Mouse (Mus musculus): ENCODE data around the gene Ccdc30. TPM values are rescaled to one million over a fixed set of nuclear protein-coding genes. Genes with fewer than 3 reads are reported as not detected.
"Not testable (repeated sequence)": the region's sequence is repeated elsewhere in the genome, so short reads cannot be mapped to it uniquely, and the experiment has no call there.

Gene Ccdc30
- polyA plus RNA-seq, 1 experiment from 2014 or later, result 22.1 TPM

GRCm38 (mm10) chr4:119305418-119305817, 109.9 kb downstream of the Ccdc30 start:
- DNase-seq (ENCODE audit: low spot score), result no peak

GRCm38 (mm10) chr4:119303291-119303690, 112.0 kb downstream of the Ccdc30 start:
- no peak for DNase-seq (ENCODE audit: low spot score)

DNA sequence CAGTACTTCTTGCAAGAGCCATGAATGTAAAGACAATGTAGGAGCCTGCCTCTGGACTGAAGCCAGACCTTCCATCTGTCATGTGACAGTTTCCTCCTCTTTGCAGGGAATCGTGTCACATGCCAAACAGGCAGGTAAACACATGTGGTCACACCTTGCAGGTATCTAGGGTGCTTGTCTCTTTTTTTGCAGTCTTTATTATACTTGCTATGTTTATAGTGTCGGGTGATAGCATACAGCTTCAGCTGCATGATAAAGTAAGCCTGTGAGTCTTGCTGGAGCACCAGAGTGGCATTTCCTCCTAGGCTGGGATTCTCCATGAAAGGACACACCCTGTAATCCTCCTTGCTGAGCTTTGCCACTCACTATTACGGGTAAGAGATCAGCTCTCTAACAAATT, 113.5 kb downstream of the Ccdc30 start:
- no peak for DNase-seq (ENCODE audit: low spot score)

DNA sequence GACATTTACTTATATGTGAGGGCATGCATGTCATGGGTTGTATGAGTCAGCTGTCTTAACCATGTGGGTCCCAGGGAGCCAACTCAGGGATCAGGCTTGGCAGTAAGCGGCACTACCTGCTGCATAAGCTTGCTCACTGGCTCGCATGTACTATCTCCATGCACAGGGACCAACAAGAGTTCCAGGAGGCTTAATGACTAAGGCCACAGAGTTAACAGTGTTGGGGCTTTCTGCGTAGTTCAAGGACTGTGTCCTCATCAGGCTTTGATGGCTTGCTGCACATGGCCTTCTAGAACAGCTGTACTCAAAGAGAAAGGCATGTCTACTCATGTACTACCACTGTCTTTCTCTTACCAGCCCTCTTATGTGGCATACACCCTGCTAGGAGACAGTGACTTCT, 114.6 kb downstream of the Ccdc30 start:
- no peak for DNase-seq (ENCODE audit: low spot score)

- no peak for DNase-seq (ENCODE audit: low spot score)
Measured at GRCm38 (mm10) chr4:119297361-119297760, 118.0 kb downstream of the Ccdc30 start.

GRCm38 (mm10) chr4:119295134-119295453, 120.2 kb downstream of the Ccdc30 start:
- DNase-seq (ENCODE audit: low spot score), result no peak

GRCm38 (mm10) chr4:119294415-119295133, 120.7 kb downstream of the Ccdc30 start, which contains the start of gene Ybx1:
Gene Ybx1 (minus strand): TSS chr4:119294604.
- peak; percentile 98 for DNase-seq (ENCODE audit: low spot score)

- peak; percentile 41 for DNase-seq (ENCODE audit: low spot score)
Measured at GRCm38 (mm10) chr4:119293574-119294258, 121.6 kb downstream of the Ccdc30 start.

GRCm38 (mm10) chr4:119292771-119293573, 122.3 kb downstream of the Ccdc30 start:
- DNase-seq (ENCODE audit: low spot score), result peak; percentile 56

DNA sequence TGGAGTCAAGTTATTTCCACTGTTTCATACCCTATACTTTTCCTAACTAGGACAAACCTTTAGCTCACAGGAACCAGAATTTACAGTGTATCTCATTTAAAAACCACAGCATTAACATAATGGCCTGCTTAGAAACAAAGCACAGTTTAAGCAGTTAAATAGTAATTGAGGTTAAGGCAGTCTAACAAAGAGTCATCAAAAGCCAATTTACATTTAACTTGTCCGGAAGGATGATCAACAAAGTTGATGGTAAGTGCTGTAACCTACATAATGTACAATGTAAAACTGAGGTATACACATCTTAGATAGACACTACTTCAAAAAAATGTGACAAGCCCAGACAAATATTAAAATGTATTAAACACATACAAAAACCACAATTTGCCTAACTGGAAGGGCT, 123.4 kb downstream of the Ccdc30 start:
- DNase-seq (ENCODE audit: low spot score), result no peak

GRCm38 (mm10) chr4:119285336-119285735, 130.0 kb downstream of the Ccdc30 start:
- no peak for DNase-seq (ENCODE audit: low spot score)

GRCm38 (mm10) chr4:119284861-119285260, 130.5 kb downstream of the Ccdc30 start:
- no peak for DNase-seq (ENCODE audit: low spot score)

DNA sequence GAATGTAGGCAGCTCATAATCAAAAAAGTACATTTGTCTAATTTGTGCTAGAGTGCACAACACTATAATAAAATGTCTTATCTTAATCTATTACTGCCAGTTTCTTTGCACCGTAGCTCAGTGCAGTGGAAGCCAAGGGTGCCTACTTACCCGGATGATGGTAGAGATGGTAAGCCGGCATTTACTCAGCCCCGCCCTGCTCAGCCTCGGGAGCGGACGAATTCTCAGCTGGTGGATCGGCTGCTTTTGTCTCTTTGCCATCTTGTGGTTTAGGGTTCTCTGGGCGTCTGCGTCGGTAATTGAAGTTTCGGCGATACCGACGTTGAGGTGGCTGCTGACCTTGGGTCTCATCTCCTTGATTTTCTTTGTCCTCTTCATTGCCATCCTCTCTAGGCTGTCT, 136.5 kb downstream of the Ccdc30 start:
- not testable (repeated sequence) for DNase-seq (ENCODE audit: low spot score)

GRCm38 (mm10) chr4:119275726-119276125, 139.6 kb downstream of the Ccdc30 start:
- DNase-seq (ENCODE audit: low spot score), result no peak

DNA sequence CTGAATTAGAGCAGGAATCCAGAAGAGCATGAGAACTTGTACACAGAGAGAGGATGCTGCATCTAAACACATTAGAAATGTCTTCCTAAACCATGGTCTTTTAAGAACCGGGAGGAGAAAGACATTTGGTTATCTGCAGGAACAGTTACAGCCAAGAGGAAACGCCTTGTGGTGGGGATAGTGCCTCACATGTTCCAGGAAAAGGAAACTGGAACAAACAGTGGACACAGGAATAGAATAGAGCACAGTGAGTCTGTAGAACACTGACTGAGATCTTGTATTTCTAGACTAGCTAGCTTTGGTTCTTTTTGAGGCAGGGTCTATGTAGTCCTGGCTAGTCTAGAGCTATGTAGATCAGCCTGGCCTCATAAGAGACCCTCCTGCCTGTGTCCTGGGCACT, 140.1 kb downstream of the Ccdc30 start:
- no peak for DNase-seq (ENCODE audit: low spot score)

GRCm38 (mm10) chr4:119274627-119275026, 140.7 kb downstream of the Ccdc30 start:
- no peak for DNase-seq (ENCODE audit: low spot score)

Other genes with a start within 250 kb of the Ccdc30 start
- 3.6 and 7.2 TPM in 2 replicates for gene Zfp691, start 241.3 kb downstream of the Ccdc30 start, polyA plus RNA-seq (2015; fragmentation: Nextera tagmentation; extraction: Ambion mirVana)
- gene Ermap, start 225.5 kb downstream of the Ccdc30 start, polyA plus RNA-seq (2015; fragmentation: Nextera tagmentation; extraction: Ambion mirVana), result 0.31 and 0.66 TPM in 2 replicates
- 136 TPM in 2 replicates for gene Svbp, start 220.2 kb downstream of the Ccdc30 start, polyA plus RNA-seq (2015; fragmentation: Nextera tagmentation; extraction: Ambion mirVana)
- gene Tmem269, start 197.3 kb downstream of the Ccdc30 start, polyA plus RNA-seq (2015; fragmentation: Nextera tagmentation; extraction: Ambion mirVana), result 0.12 TPM in 1 of 2 replicates, not detected in the other
- gene AU022252, start 182.8 kb downstream of the Ccdc30 start, polyA plus RNA-seq (2015; fragmentation: Nextera tagmentation; extraction: Ambion mirVana), result 21.6 and 22.2 TPM in 2 replicates
- 6.5 and 6.9 TPM in 2 replicates for gene P3h1, start 182.6 kb downstream of the Ccdc30 start, polyA plus RNA-seq (2015; fragmentation: Nextera tagmentation; extraction: Ambion mirVana)
- 0.14 TPM in 1 of 2 replicates, not detected in the other for gene Cldn19, start 160.1 kb downstream of the Ccdc30 start, polyA plus RNA-seq (2015; fragmentation: Nextera tagmentation; extraction: Ambion mirVana)
- gene Ybx1, start 120.9 kb downstream of the Ccdc30 start, polyA plus RNA-seq (2015; fragmentation: Nextera tagmentation; extraction: Ambion mirVana), result 532 and 561 TPM in 2 replicates
- 135 and 144 TPM in 2 replicates for gene Ppih, start 95.0 kb downstream of the Ccdc30 start, polyA plus RNA-seq (2015; fragmentation: Nextera tagmentation; extraction: Ambion mirVana)
- 41.9 and 43.8 TPM in 2 replicates for gene Ppcs, start 6.9 kb upstream of the Ccdc30 start, polyA plus RNA-seq (2015; fragmentation: Nextera tagmentation; extraction: Ambion mirVana)
- 0.41 and 0.46 TPM in 2 replicates for gene Zmynd12, start 7.3 kb upstream of the Ccdc30 start, polyA plus RNA-seq (2015; fragmentation: Nextera tagmentation; extraction: Ambion mirVana)
- gene Rimkla, start 77.1 kb upstream of the Ccdc30 start, polyA plus RNA-seq (2015; fragmentation: Nextera tagmentation; extraction: Ambion mirVana), result 0.21 and 0.25 TPM in 2 replicates
- gene Foxj3, start 121.5 kb upstream of the Ccdc30 start, polyA plus RNA-seq (2015; fragmentation: Nextera tagmentation; extraction: Ambion mirVana), result 11.4 and 13.5 TPM in 2 replicates
- gene Frg2f1, start 124.0 kb upstream of the Ccdc30 start, polyA plus RNA-seq (2015; fragmentation: Nextera tagmentation; extraction: Ambion mirVana), result 3.1 and 4.2 TPM in 2 replicates
- gene Guca2a, start 222.2 kb upstream of the Ccdc30 start, polyA plus RNA-seq (2015; fragmentation: Nextera tagmentation; extraction: Ambion mirVana), result 0.69 TPM in 1 of 2 replicates, not detected in the other
- 0.68 and 1.1 TPM in 2 replicates for gene Guca2b, start 243.4 kb upstream of the Ccdc30 start, polyA plus RNA-seq (2015; fragmentation: Nextera tagmentation; extraction: Ambion mirVana)